Mouse (Mus musculus) megakaryocyte, embryonic 14.5 days (primary cell): ENCODE data around the gene Abtb2.

Source experiments
- FLI1 ChIP-seq: IDR thresholded peaks from 2 replicates; pipeline ENCODE4 v1.6.1; 2012; ENCODE audit warnings: low read length, inconsistent platforms, mixed read lengths
- GATA1 ChIP-seq: IDR thresholded peaks from 3 replicates; pipeline ENCODE4 v1.6.1; 2012; ENCODE audit warnings: mixed read lengths, low read length, inconsistent platforms, borderline replicate concordance

DNA sequence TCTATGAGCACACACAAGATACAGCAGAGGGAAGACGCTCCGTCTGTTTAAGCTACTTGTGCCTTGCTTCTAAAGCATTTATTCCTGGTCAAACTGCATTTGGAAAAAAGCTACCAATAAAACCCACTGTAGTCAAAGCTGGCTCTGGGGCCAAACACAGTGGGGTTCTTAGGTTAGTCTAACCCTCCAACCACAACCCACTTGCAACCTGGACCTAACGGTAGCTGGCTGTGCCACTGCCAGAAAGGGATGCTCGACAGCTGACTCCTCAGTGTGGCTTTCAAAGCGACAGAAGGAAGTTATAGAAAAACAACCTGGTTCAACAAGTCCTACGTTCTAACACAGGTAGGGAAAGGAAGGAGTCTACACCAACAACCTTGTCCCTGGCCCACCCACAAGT is 165.3 kb downstream of the Abtb2 start:
- TF ChIP-seq GATA1, result no peak
- TF ChIP-seq FLI1, result no peak
